Mouse (Mus musculus): ENCODE data around the gene Lcn10.
"Not testable (repeated sequence)": the region's sequence is repeated elsewhere in the genome, so short reads cannot be mapped to it uniquely, and the experiment has no call there.

Lcn10 gene

GRCm38 (mm10) chr2:25708121-25708520 is 25.6 kb downstream of the Lcn10 start:
- DNase-seq: peak; percentile 49

DNA sequence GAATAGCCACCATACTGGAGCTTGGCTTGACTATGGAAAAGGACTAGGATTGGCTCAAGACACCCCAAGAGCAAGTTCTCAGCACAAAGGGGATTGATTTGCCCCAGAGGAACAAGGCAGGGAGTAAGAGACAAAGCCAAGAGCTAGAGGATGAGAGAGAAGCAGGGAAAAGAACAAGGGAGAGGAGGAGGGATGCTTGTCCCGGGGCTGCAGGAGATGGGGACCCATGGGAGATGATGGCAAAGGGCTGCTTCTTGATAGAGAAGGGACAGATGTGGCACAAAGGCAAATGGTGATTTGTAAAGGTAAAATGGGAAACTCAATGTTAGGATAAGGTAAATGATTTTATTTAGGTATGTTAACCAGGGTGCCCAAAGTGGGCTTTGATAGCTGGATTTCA is 26.5 kb downstream of the Lcn10 start:
- not testable (repeated sequence) for DNase-seq

DNA sequence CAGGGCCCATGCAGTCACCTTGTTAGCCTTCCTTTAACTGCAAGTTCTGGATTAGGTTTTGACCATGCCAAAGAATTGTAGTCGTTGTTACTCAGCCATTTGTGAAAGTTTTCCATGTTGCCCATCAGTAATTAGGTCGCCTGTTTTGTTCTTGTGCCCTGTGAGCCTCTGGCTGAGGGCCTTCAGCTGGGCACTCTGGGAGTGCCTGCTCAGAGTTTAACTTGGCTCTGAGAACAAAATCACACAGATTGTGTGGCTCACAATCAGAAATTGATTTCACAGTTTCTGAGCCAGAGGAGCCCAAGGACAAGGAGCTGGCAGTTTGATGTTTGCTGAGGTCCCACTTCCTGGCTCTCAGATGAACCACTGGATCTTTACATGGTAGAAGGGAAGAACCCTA is 27.3 kb downstream of the Lcn10 start:
- not testable (repeated sequence) for DNase-seq

- not testable (repeated sequence) for DNase-seq
Observed at GRCm38 (mm10) chr2:25711641-25712040, 29.1 kb downstream of the Lcn10 start.

DNA sequence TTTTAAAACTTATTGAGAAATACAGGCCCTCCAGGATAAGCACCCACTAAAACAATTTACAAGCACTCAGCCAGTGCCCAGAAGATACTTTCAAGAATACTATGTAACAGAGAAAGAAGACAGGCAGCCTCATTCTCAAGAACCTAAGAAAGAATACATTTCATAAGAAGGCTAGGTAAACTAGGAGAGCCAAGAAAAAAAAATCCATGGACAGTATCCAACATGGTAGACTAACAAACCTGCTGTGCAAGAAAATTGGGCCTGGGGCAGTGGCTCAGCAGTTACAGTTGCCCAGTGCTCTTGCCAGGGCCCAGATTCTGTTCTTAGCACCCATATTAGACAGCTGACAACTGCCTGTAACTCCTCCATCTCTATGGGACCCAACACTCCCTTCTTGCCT is 34.7 kb downstream of the Lcn10 start:
- no peak for DNase-seq

DNA sequence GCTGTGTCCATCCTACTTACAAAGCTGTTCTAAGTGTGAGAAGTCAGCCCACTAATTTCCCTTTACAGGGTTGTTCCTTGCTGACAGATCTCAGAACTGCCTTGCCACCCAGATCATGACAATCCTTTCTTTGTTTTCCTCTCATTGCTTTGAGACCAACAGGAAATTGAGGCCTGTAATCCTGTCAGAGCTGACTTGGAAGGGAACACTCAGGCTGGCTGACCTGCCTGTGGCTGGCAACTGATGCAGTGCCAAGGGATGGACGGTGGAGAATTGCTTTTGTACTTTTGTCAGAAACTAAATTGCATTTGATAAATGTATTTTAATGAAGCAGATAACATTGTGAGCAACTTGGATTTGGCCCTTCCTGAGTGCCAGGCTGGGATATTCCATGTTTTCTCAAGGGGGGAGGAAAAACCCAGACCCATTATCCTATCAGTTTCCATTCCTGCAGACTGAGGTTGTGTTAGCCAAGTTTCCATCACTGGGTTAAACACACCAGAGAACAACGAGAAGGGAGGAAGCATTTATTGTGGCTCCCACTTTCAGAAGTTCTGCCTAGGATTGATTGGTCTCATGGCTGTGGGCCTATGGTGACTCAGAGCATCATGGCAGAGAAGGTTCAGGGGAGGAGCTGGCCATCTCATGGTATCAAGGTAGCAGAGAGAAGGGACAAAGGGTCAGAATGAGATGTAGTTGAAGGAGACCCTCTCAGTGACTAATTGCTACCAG is 50.8 kb downstream of the Lcn10 start:
- DNase-seq: no peak

All from cerebellum, adult 11-12 months (tissue).